Mouse (Mus musculus) left cerebral cortex, postnatal 10 days (tissue): ENCODE measurements around the gene Gm49383. TPM values are rescaled to one million over a fixed set of nuclear protein-coding genes. Genes with fewer than 3 reads are reported as not detected.
A peak's percentile ranks its signal among the peaks of the same experiment; 100 is the strongest.
"Not testable (repeated sequence)": the region's sequence is repeated elsewhere in the genome, so short reads cannot be mapped to it uniquely, and the experiment has no call there.

Experiments
- DNase-seq, 2 experiments: peaks; one replicate each; pipeline ENCODE4 v3.0.0; 2021 to 2022; ENCODE audit warnings: low spot score in 2 of 2, mixed read lengths in 1 of 2; ENCODE audit errors: extremely low spot score in 1 of 2
- intact Hi-C: fragments of 180-260 bp; cut with DNase I; formaldehyde crosslinking; loops from one replicate; pipeline ENCODE4 v1.15.1; 2025
- total RNA-seq, 2 experiments: library from RNA; stranded (reverse); gene quantifications; 2 replicates each; pipeline ENCODE4 v1.2.3; 2021

Gene Gm49383
- total RNA-seq, 2 experiments from 2014 or later = 5.7 to 7.1 TPM

- intact Hi-C loops = no loop called here
- no peak for DNase-seq
Measured at GRCm38 (mm10) chr12:69175975-69176374, 20.9 kb downstream of the Gm49383 start.

GRCm38 (mm10) chr12:69171307-69171706, 25.6 kb downstream of the Gm49383 start:
- intact Hi-C loops = no loop called here
- DNase-seq = no peak

- peak; percentile 70 to 85 for DNase-seq
- intact Hi-C loops = no loop called here
Measured at GRCm38 (mm10) chr12:69168461-69169106, 28.3 kb downstream of the Gm49383 start, which contains the start of gene Lrr1. Lrr1 (plus strand) TSS chr12:69168814.

GRCm38 (mm10) chr12:69167656-69168460, 29.0 kb downstream of the Gm49383 start:
- DNase-seq = no peak
- intact Hi-C loops = no loop called here

GRCm38 (mm10) chr12:69166861-69167581, 29.9 kb downstream of the Gm49383 start:
- DNase-seq, intact Hi-C loops: not testable (repeated sequence)

GRCm38 (mm10) chr12:69164904-69165303, 32.0 kb downstream of the Gm49383 start:
- intact Hi-C loops = no loop called here
- DNase-seq = no peak

GRCm38 (mm10) chr12:69163586-69163985, 33.3 kb downstream of the Gm49383 start:
- intact Hi-C loops = not testable (repeated sequence)

GRCm38 (mm10) chr12:69160677-69161076, 36.2 kb downstream of the Gm49383 start:
- intact Hi-C loops = not testable (repeated sequence)

More at GRCm38 (mm10) chr12:69163586-69163985, 33.3 kb downstream of the Gm49383 start:
- DNase-seq = not testable (repeated sequence)

GRCm38 (mm10) chr12:69159578-69159940, 37.3 kb downstream of the Gm49383 start:
- peak in 1 of 2 experiments; percentile 49 for DNase-seq

More at GRCm38 (mm10) chr12:69160677-69161076, 36.2 kb downstream of the Gm49383 start:
- not testable (repeated sequence) for DNase-seq

GRCm38 (mm10) chr12:69158765-69159577, 37.9 kb downstream of the Gm49383 start, which contains the start of gene Rps29:
Rps29 (minus strand) TSS chr12:69159186.
- intact Hi-C loops = not testable (repeated sequence)
- DNase-seq = peak; percentile 97

More at GRCm38 (mm10) chr12:69159578-69159940, 37.3 kb downstream of the Gm49383 start:
- intact Hi-C loops = no loop called here

GRCm38 (mm10) chr12:69158366-69158764, 38.5 kb downstream of the Gm49383 start:
- no peak for DNase-seq
- intact Hi-C loops = no loop called here

- no peak for DNase-seq
- intact Hi-C loops = no loop called here
Measured at GRCm38 (mm10) chr12:69157107-69157506, 39.8 kb downstream of the Gm49383 start.

- DNase-seq = no peak
- intact Hi-C loops = no loop called here
Measured at GRCm38 (mm10) chr12:69156436-69156835, 40.5 kb downstream of the Gm49383 start.

GRCm38 (mm10) chr12:69155923-69156322, 41.0 kb downstream of the Gm49383 start:
- no peak for DNase-seq
- intact Hi-C loops = no loop called here

GRCm38 (mm10) chr12:69150049-69150448, 46.9 kb downstream of the Gm49383 start:
- DNase-seq = no peak
- intact Hi-C loops = no loop called here

- DNase-seq = no peak
- intact Hi-C loops = no loop called here
Measured at GRCm38 (mm10) chr12:69147166-69147735, 49.7 kb downstream of the Gm49383 start.

- intact Hi-C loops = no loop called here
- no peak for DNase-seq
Measured at GRCm38 (mm10) chr12:69143460-69143859, 53.4 kb downstream of the Gm49383 start.

GRCm38 (mm10) chr12:69139841-69140240, 57.1 kb downstream of the Gm49383 start:
- DNase-seq = no peak

More at GRCm38 (mm10) chr12:69139841-69140240, 57.1 kb downstream of the Gm49383 start:
- intact Hi-C loops = no loop called here
